Mouse (Mus musculus): ENCODE measurements at regions not wholly inside any gene's neighbourhood (a gene's known extent, or its start where the extent isn't known, plus 50 kb on each side); places are given as distances from the start of the nearest gene placed in this dataset.

- no peak for ATAC-seq
- H3K27me3 ChIP-seq (replicated peaks; ENCODE audit: control insufficient read depth, insufficient read depth, low read length): no peaks in the 10 kb centered on the region
- no peaks in the 10 kb centered on the region for H3K9me3 ChIP-seq (ENCODE audit: control insufficient read depth, low read length)
- no peak overlapping the region for H3K4me2 ChIP-seq (ENCODE audit: low read length)
- no peaks in the 10 kb centered on the region; the same call in 1 of the 2 replicates for H3K4me1 ChIP-seq (replicated peaks; ENCODE audit: control insufficient read depth, insufficient read depth, low read length)
- no peak overlapping the region for H3K27ac ChIP-seq (ENCODE audit: low read length)
- 69% methylated on average over 7 of the region's 7 CpGs for WGBS
- H3K36me3 ChIP-seq (ENCODE audit: control insufficient read depth, insufficient read depth): no peaks in the 10 kb centered on the region
- H3K4me3 ChIP-seq (replicated peaks; ENCODE audit: low read length): no peak overlapping the region
- H3K9ac ChIP-seq (replicated peaks; ENCODE audit: low read depth, low read length): no peak overlapping the region
These were observed 103.4 kb downstream of the Tmem170b start for GRCm38 (mm10) chr13:41709071-41709470.

- 10% methylated on average over 24 of the region's 24 CpGs for WGBS
- H3K9ac ChIP-seq (replicated peaks; ENCODE audit: low read depth, low read length): no peak overlapping the region
- ATAC-seq: peak; percentile 96
These were observed 103.9 kb downstream of the Tmem170b start for GRCm38 (mm10) chr13:41709475-41710227.

GRCm38 (mm10) chr13:41712616-41713015 lies 106.9 kb downstream of the Tmem170b start:
- WGBS: 90% methylated on average over 8 of the region's 8 CpGs
- Histone ChIP-seq H3K4me2 (ENCODE audit: low read length) (no peak overlapping the region), H3K27me3 (replicated peaks; ENCODE audit: control insufficient read depth, insufficient read depth, low read length) (no peaks in the 10 kb centered on the region), H3K9me3 (ENCODE audit: control insufficient read depth, low read length) (no peaks in the 10 kb centered on the region), H3K9ac (replicated peaks; ENCODE audit: low read depth, low read length) (no peak overlapping the region), H3K4me3 (replicated peaks; ENCODE audit: low read length) (no peak overlapping the region), H3K36me3 (ENCODE audit: control insufficient read depth, insufficient read depth) (no peaks in the 10 kb centered on the region), H3K27ac (ENCODE audit: low read length) (no peak overlapping the region), H3K4me1 (replicated peaks; ENCODE audit: control insufficient read depth, insufficient read depth, low read length) (no peaks in the 10 kb centered on the region; the same call in 1 of the 2 replicates)
- no peak for ATAC-seq

More at GRCm38 (mm10) chr13:41709475-41710227, 103.9 kb downstream of the Tmem170b start:
- Histone ChIP-seq H3K4me1 (replicated peaks; ENCODE audit: control insufficient read depth, insufficient read depth, low read length) (no peaks in the 10 kb centered on the region; the same call in 1 of the 2 replicates), H3K9me3 (ENCODE audit: control insufficient read depth, low read length) (no peaks in the 10 kb centered on the region), H3K27ac (ENCODE audit: low read length) (no peak overlapping the region), H3K27me3 (replicated peaks; ENCODE audit: control insufficient read depth, insufficient read depth, low read length) (no peaks in the 10 kb centered on the region), H3K4me3 (replicated peaks; ENCODE audit: low read length) (no peak overlapping the region), H3K4me2 (ENCODE audit: low read length) (peak overlapping the region; percentile 40), H3K36me3 (ENCODE audit: control insufficient read depth, insufficient read depth) (no peaks in the 10 kb centered on the region)
